9 mouse cellular contexts compared by ENCODE assay signal in the genomic region with DNA sequence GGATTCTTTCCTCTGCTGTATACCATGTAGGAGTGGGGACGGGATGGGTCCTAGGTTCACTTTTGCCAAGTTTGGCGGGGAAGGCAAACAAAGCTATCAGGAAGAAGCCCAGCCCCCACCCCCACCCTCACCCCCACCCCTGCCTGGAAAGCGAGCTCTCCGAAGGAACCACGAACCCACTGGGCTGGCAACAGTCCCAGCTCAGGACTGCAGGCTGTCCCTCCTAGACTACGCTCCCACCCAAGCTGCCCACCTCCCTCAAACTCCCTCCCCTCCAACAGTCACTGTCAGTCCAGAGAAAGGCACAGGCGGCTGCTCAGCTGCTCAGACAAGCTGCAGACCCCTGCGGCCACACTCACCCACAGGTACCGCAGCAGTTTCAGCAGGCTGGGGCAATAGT. TPM values are rescaled to one million over a fixed set of nuclear protein-coding genes. Genes with fewer than 3 reads are reported as not detected.
DNase-seq lines count a peak whose midpoint lies in the region; ATAC-seq and TF ChIP-seq lines count a peak whose summit lies in the region.
"Had no signal": no experiment of that assay in that cellular context is flagged by ENCODE, and none has a peak within 500 bp of the region (broad histone marks: within the 10 kb centered on the region; RNA-seq: fewer than 3 reads in every experiment).

No protein-coding gene starts in this region.

- no peak for ATAC-seq in forebrain, embryonic 16.5 days
- ATAC-seq in liver, embryonic 15.5 days (ENCODE audit: insufficient read depth), result no peak

- peaks cover 90% of the 10 kb centered on the region for H3K4me1 ChIP-seq in heart, embryonic 10.5 days
- peaks cover 26% of the 10 kb centered on the region for H3K4me1 ChIP-seq in forebrain, embryonic 16.5 days (replicated peaks; ENCODE audit: control insufficient read depth, insufficient read depth, low read length)
- H3K4me1 ChIP-seq in liver, embryonic 15.5 days (replicated peaks), result peaks cover 44% of the 10 kb centered on the region

- H3K27me3 ChIP-seq in heart, embryonic 10.5 days (ENCODE audit: insufficient read depth, poor library complexity, severe bottlenecking), result no peaks in the 10 kb centered on the region
- no peaks in the 10 kb centered on the region for H3K27me3 ChIP-seq in C2C12 (ENCODE audit: control insufficient read depth, insufficient read depth, insufficient read length)
- H3K27me3 ChIP-seq in forebrain, embryonic 16.5 days (replicated peaks; ENCODE audit: control insufficient read depth, insufficient read depth, low read length), result no peaks in the 10 kb centered on the region
- no peaks in the 10 kb centered on the region for H3K27me3 ChIP-seq in liver, embryonic 15.5 days

- no peaks in the 10 kb centered on the region for H3K9me3 ChIP-seq in heart, embryonic 10.5 days
- no peaks in the 10 kb centered on the region for H3K9me3 ChIP-seq in forebrain, embryonic 16.5 days (ENCODE audit: control insufficient read depth, low read length)
- H3K9me3 ChIP-seq in liver, embryonic 15.5 days (replicated peaks), result no peaks in the 10 kb centered on the region

- 4% methylated on average over 9 of the region's 9 CpGs for WGBS in heart, embryonic 10.5 days
- WGBS in forebrain, embryonic 16.5 days, result 16% methylated on average over 9 of the region's 9 CpGs
- WGBS in liver, embryonic 15.5 days (ENCODE audit: insufficient replicate concordance), result 15% methylated on average over 9 of the region's 9 CpGs

- DNase-seq in heart, embryonic 10.5 days (ENCODE audit: low spot score), result no peak
- DNase-seq in heart, adult 18-20 months, result no peak
- DNase-seq in frontal cortex, adult 2 months (ENCODE audit: extremely low spot score in 1 of 2, low spot score in 1 of 2), result no peak
- no peak for DNase-seq in cerebellum, postnatal 4 days (ENCODE audit: low spot score in 2 of 2)
- DNase-seq in adrenal gland, adult (ENCODE audit: inconsistent age in 2 of 2, low spot score in 1 of 2), result no peak
- DNase-seq: gastrocnemius, postnatal 14 days had no signal

- peak overlapping the region; percentile 23 for H3K9ac ChIP-seq in forebrain, embryonic 16.5 days (replicated peaks; ENCODE audit: low read depth, low read length)
- H3K9ac ChIP-seq in liver, embryonic 15.5 days, result no peak overlapping the region

- peak overlapping the region; percentile 76 for H3K27ac ChIP-seq in heart, embryonic 10.5 days
- no peak overlapping the region for H3K27ac ChIP-seq in forebrain, embryonic 16.5 days (ENCODE audit: low read length)
- H3K27ac ChIP-seq in liver, embryonic 15.5 days (replicated peaks), result no peak overlapping the region

- peaks cover 2% of the 10 kb centered on the region for H3K79me3 ChIP-seq in C2C12 (ENCODE audit: low read depth)

- peak overlapping the region; percentile 46 for H3ac ChIP-seq in C2C12 (ENCODE audit: control insufficient read depth, insufficient read length, low read depth)

- H3K36me3 ChIP-seq in heart, embryonic 10.5 days, result no peaks in the 10 kb centered on the region
- H3K36me3 ChIP-seq in C2C12 (ENCODE audit: control insufficient read depth, insufficient read depth), result no peaks in the 10 kb centered on the region
- H3K36me3 ChIP-seq in forebrain, embryonic 16.5 days (ENCODE audit: control insufficient read depth, insufficient read depth), result no peaks in the 10 kb centered on the region
- H3K36me3 ChIP-seq in liver, embryonic 15.5 days (replicated peaks), result no peaks in the 10 kb centered on the region

- TF ChIP-seq CTCF in C2C12 (IDR thresholded peaks at IDR 0.05; ENCODE audit: control insufficient read depth, insufficient read depth, insufficient read length), result no peak

- peak overlapping the region; percentile 61 for H3K4me3 ChIP-seq in heart, embryonic 10.5 days
- peak overlapping the region; percentile 14 for H3K4me3 ChIP-seq in C2C12 (ENCODE audit: insufficient read depth, poor library complexity, severe bottlenecking)
- H3K4me3 ChIP-seq in forebrain, embryonic 16.5 days (replicated peaks; ENCODE audit: low read length), result no peak overlapping the region; the same call in 1 of the 2 replicates
- peak overlapping the region; percentile 30 for H3K4me3 ChIP-seq in liver, embryonic 15.5 days (replicated peaks)

- peak overlapping the region; percentile 37 for H3K4me2 ChIP-seq in forebrain, embryonic 16.5 days (ENCODE audit: low read length)
- peak overlapping the region; percentile 59 for H3K4me2 ChIP-seq in liver, embryonic 15.5 days

- H3K79me2 ChIP-seq in C2C12 (ENCODE audit: control insufficient read depth, insufficient read depth), result peaks cover 17% of the 10 kb centered on the region

TF ChIP-seq in C2C12, 6 proteins besides CTCF, POLR2A, EP300 and RAD21:
- no peak for TF ChIP-seq USF1 (IDR thresholded peaks at IDR 0.05; ENCODE audit: low read depth)
- TF ChIP-seq FOSL1 (IDR thresholded peaks at IDR 0.05; ENCODE audit: insufficient read depth, low read length, poor library complexity, severe bottlenecking), result no peak
- TF ChIP-seq MYOG (IDR thresholded peaks at IDR 0.05; ENCODE audit: control insufficient read depth, extremely low read depth, insufficient read length), result no peak

RNA-seq across cellular contexts. Expression of a gene that starts 58.3 kb away (rescaled TPM):
- polyA plus RNA-seq in heart, embryonic 10.5 days (2016; fragmentation: Nextera tagmentation; extraction: Ambion mirVana), result 10.2 and 14.7 TPM in 2 replicates
- 10 to 100 TPM; 19.2 to 21.1 TPM for total RNA-seq in heart, adult 18-20 months (2021)
- 8.4 TPM for polyA plus RNA-seq in C2C12 (2012; fragmentation: generic; extraction: Trizol)
- polyA plus RNA-seq in forebrain, embryonic 16.5 days (2015; fragmentation: Nextera tagmentation; extraction: Ambion mirVana), result 4.6 and 5.0 TPM in 2 replicates
- polyA plus RNA-seq in liver, embryonic 15.5 days (2015; fragmentation: Nextera tagmentation; extraction: Ambion mirVana), result 2.0 and 2.8 TPM in 2 replicates
- 17.8 and 18.7 TPM in 2 replicates for polyA plus RNA-seq in frontal cortex, adult 2 months (2012; rRNA removed)
